Mouse (Mus musculus) kidney, adult 9 months (tissue): ENCODE measurements at regions not wholly inside any gene's neighbourhood (a gene's known extent, or its start where the extent isn't known, plus 50 kb on each side); places are given as distances from the start of the nearest gene placed in this dataset.
"Not testable (repeated sequence)": the region's sequence is repeated elsewhere in the genome, so short reads cannot be mapped to it uniquely, and the experiment has no call there.

ENCODE experiments used
- DNase-seq: peaks from one replicate; pipeline ENCODE4 v3.0.0; 2022

- no peak for DNase-seq
Measured at GRCm38 (mm10) chr10:53482919-53483318, 103.2 kb upstream of the Cep85l start.

GRCm38 (mm10) chr10:53470200-53470599 lies 90.5 kb upstream of the Cep85l start:
- no peak for DNase-seq

- DNase-seq = no peak
Measured at GRCm38 (mm10) chr10:53469611-53470010, 89.9 kb upstream of the Cep85l start.

- no peak for DNase-seq
Measured at GRCm38 (mm10) chr10:53468293-53468545, 88.5 kb upstream of the Cep85l start.

DNA sequence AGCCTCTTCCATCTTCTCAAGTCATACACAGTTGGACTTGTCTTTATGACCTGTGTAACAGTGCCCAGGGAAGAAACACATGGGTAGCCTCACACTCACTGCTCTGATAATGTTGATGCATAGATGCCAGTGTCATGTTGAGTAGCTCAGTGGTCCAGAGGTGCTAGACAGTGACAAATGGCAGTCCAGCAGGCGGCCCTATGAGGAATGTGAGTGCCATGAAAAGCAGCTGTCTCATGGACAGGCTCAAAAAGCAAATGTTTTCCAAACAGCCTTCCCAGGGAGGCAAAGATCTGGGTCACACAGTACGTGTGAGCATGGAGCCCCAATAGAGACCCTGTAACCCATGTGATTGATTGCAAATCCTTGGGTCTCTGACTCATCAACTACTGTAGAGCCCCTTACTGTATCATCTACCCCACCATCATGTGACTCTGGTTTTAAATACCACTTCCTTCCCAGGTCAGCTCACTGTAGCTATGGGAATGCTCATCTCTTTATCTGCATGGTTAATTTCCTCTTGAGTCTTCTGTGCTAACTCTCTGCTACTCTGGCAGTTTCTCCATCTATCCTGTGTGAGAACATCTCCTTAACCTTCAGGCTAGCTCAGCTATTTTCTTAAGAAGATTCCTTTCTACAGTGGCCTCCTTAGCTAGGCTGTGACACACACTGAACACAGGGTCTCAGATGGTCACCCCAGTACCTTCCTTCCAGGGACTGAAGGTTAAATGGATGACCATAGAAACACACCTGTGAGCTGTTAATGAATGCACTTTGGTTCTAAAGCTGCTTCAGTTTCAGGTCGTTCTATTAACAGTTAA lies 87.9 kb upstream of the Cep85l start:
- no peak for DNase-seq

DNA sequence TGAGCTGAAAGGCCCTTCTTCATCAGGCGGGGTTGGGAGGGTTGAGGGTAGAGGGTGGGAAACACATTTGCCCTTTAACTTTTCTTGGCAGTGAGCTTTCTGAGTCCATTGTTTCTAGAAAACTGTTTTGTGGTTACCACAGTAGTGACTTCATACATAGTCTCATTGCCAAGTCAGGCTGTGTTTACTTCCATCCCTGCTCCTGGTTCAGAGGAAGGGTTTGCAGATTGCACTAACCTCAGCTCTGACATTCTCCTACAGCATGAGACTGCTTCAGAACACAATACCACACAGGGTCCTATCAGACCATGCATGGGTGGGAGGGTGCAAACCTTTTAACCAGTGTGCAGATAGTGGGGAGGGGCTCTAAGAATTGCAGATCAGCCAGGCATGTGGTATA lies 87.1 kb upstream of the Cep85l start:
- peak; percentile 56 for DNase-seq

- no peak for DNase-seq
Measured at GRCm38 (mm10) chr10:53466261-53466660, 86.5 kb upstream of the Cep85l start.

DNA sequence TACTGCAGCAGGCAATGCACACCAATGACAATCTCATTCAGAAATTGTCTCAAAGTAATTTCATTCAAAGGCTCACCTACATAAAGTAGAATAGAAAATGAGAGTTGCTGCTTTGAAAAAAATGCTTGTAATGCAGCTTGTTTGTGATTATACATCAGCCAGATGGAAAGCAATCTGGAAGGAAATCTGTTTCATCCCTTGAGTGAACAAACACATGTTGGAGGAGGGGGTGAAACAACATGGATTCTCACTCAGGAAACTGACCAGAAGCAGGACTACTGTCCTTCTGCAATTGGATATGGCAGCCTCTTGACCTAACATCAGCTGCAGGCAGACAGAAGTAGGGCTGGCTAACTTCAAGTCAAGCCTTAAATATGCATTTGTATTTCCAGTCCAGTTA lies 84.8 kb upstream of the Cep85l start:
- no peak for DNase-seq

DNA sequence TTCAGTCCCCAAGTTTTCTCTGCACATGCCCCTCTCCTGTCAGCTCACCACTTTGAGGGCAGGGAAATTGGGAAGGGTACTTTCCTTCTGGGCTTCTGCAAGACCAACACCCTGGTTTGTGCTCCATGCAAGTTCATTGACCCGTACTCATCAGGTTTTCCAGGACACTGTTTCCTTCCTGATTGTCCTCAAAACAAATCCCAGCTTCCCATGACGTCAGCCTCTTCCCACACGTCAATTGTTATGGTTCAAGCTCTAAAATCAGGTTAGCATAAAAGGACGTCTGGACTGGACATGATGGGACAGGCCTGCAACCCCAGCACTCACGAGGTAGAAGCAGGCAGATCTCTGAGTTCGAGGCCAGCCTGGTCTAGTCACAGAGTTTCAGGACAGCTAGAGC lies 84.3 kb upstream of the Cep85l start:
- peak; percentile 57 for DNase-seq

DNA sequence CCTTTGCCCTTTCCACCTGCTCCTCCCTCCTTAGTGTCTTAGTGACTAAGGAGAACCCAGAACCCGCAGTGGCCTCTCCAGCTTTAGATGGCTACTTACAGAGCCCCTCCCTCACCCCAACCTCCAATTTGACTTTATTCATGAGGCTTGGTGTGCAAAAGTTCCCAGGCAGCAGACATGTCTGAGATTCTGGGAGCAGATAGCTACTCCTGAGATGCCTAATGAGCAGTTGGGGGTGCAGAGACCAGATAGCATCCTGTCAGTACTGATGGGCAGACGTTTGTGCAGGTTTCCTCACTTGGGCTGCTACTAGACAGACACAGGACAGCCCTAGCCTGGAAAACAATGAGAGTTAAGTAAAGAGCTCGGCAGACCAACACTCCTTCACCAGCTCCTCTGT lies 83.7 kb upstream of the Cep85l start:
- no peak for DNase-seq

- no peak for DNase-seq
Measured at GRCm38 (mm10) chr10:53462449-53463308, 82.9 kb upstream of the Cep85l start.

- DNase-seq = no peak
Measured at GRCm38 (mm10) chr10:53461070-53461781, 81.5 kb upstream of the Cep85l start.

DNA sequence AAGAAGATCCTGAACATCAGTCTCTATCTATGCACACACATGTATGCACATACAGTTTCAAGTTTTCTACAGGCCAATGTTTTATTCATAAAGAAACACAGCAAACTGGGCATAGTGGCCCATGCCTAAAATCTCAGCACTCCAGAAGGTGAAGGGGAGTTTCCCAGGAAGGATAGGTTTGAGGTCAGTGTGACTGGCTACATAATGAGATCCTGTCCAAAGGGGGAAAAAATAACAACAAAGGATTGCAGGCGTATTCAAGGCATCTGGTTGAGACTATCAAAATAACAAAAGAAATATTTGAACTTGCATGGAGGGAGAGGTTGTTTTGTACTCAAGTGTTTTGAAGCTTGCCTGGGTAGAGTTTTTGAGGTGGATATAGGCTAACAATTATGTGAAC lies 80.0 kb upstream of the Cep85l start:
- DNase-seq = not testable (repeated sequence)

- no peak for DNase-seq
Measured at GRCm38 (mm10) chr10:53456027-53456713, 76.4 kb upstream of the Cep85l start.

DNA sequence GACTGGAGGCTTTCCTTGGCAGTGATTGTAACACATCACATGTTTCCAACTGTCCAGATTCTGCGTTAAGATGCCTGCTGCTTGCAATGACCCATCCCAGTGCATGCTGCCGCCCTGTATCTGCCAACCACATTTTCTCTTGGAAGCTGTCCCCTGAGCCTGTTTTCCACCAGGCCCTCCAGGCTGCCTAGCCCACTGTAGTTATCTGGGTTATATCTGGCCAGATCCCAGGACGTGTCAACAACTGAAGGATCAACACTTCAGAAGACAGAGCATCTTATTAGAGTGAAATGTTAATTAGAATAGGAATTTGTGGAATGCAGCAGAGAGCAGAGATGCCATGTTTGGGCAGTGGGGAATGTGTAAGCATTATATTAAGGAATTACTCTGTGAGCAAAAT lies 65.0 kb upstream of the Cep85l start:
- DNase-seq = no peak

GRCm38 (mm10) chr10:53443443-53443842 lies 63.7 kb upstream of the Cep85l start:
- no peak for DNase-seq

- DNase-seq = no peak
Measured at GRCm38 (mm10) chr10:53442912-53443311, 63.2 kb upstream of the Cep85l start.

DNA sequence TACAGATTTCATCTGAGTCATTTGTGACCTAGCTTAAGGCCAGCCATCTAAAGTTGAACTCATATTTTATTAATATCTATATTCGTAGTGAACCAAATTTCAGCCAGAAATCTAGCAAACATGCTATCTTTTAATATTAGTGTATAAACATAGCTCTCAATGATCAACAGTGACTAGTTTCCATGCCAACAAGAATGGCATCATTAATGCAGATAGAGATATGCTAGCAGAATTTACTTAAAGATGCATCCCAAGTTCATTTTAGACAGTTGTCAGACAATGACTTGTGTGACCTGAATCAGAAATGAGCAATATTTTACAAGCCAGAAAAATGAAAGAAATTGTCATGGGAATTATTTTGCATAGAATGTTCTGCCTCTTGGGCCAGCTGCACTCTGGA lies 60.5 kb upstream of the Cep85l start:
- DNase-seq = no peak

- peak; percentile 46 for DNase-seq
Measured at GRCm38 (mm10) chr10:53438388-53438787, 58.6 kb upstream of the Cep85l start.

GRCm38 (mm10) chr10:53437724-53438123 lies 58.0 kb upstream of the Cep85l start:
- DNase-seq = peak; percentile 26

DNA sequence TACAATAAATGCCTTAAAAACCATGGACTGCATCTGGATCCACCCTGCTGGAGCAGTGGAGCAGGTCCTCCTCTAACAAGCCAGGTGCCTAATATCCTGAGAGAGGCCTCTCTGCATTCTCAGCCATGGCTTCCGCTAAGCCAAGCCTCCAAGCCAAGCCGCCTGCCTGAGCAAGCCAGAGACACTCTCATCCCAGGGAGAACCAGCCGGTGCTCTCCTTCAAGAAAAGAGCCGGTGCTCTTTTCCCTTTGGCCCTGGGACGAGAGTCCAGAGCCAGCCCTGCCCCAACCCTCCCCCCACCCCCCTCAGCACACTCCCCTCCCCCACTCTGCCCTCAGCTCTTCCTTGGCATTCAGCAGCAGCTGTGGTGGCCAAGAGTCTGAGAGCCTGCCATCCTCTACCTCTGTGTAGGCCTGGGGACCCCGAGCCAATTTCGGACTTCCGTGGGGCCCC lies 56.3 kb upstream of the Cep85l start:
- DNase-seq = peak; percentile 50

DNA sequence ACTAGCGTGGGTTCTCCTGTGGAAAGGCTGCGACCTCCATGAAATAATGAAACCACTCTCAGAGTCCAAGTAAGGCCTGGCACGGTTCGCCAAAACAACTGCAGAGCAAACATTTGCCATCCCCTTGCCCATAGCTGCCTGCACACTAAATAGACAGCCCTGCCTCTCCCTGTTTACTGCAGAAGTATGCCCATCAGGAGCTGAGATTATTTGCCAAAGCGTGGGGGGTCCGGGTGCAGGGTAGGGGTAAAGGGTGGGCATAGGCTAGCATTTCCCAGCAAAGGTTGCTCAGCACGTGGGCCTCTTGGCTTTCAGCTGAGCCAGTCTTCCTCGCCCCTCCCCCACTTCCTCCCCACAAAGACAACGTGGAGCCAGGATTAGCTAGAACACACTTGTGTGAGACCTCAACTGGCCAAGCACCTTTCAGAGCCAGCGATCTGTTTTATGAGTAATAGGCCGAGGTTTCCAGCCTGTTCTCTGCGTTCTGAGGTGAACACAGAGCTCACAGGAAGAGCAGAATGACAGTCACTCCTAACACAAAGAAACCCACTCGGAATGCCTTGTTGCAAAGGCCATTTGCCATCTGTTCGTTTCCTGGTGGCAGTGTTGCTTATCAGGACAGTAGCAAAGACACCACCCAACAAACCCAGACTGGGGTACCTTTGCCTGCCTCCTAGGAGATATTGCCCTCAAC lies 55.6 kb upstream of the Cep85l start:
- DNase-seq = peak; percentile 86
